Mouse (Mus musculus) heart, postnatal 0 days (tissue): ENCODE results near the gene Csnk1g1.
A peak's percentile ranks its signal among the peaks of the same experiment; 100 is the strongest.

Experiments used
- CTCF ChIP-seq: IDR thresholded peaks from 2 replicates; pipeline ENCODE4 v1.5.1; 2016; ENCODE audit warnings: antibody characterized with exemption, control low read depth, low read depth
- EP300 ChIP-seq: IDR thresholded peaks from 2 replicates; pipeline ENCODE4 v1.6.1; 2016; ENCODE audit warnings: antibody characterized with exemption, low read depth

DNA sequence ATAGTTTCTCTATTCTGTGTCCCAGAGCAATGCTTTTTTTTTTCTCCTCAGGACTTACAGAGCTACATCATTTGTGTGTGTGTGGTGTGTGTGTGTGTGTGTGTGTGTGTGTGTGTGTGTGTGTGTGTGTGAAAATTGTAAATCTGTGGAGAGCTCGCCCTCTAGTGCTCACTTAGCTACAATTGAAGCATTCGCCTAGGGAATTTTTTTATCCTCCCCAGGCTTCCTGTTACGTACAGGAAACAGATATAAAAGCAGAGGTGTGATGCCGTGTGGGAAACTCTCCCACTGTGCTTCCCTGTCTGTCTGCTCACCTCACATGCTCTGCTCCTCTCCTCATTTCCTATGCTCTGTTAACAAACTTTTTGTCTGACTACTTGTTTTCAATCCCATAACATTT is 95.7 kb downstream of the Csnk1g1 start:
- TF ChIP-seq CTCF (peak; percentile 38), EP300 (no peak)
